9 mouse cellular contexts compared by ENCODE assay signal in the genomic region with DNA sequence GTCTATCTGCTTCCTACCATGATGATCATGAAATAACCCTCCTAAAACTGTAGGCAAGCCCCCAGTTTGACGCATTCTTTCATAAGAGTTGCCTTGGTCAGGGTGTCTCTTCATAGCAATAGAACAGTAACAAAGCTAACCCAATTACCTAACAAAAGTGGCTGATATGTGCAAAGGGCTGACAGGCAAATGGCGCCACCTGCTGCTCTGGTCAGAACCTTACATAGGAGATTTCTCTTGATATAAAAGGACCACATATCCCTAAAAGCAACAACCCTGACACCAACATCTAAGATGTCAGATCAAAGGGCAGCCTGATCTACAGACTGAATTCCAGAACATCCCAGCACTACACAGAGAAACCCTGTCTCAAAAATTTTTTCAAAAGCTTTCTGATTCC. TPM values are rescaled to one million over a fixed set of nuclear protein-coding genes. Genes with fewer than 3 reads are reported as not detected.
DNase-seq lines count a peak whose midpoint lies in the region; ATAC-seq and TF ChIP-seq lines count a peak whose summit lies in the region.
"Had no signal": no experiment of that assay in that cellular context is flagged by ENCODE, and none has a peak within 500 bp of the region (broad histone marks: within the 10 kb centered on the region; RNA-seq: fewer than 3 reads in every experiment).

No protein-coding gene starts in this region.

- no peak for TF ChIP-seq EP300 in stomach, postnatal 0 days (optimal IDR thresholded peaks at IDR 0.05)

- no peaks in the 10 kb centered on the region for H3K9me3 ChIP-seq in kidney, embryonic 16.5 days (ENCODE audit: low read length)
- H3K9me3 ChIP-seq in stomach, postnatal 0 days (ENCODE audit: control insufficient read depth, low read length): no peaks in the 10 kb centered on the region
- H3K9me3 ChIP-seq: limb, embryonic 13.5 days had no signal

- intact Hi-C loops in left cerebral cortex, postnatal 4 days (cut with DNase I): no loop called here

- no peak overlapping the region for H3K4me3 ChIP-seq in kidney, embryonic 16.5 days (ENCODE audit: low read length)
- H3K4me3 ChIP-seq in C2C12 (ENCODE audit: insufficient read depth, poor library complexity, severe bottlenecking): no peak overlapping the region
- no peak overlapping the region for H3K4me3 ChIP-seq in stomach, postnatal 0 days (ENCODE audit: low read depth, low read length)
- H3K4me3 ChIP-seq: limb, embryonic 13.5 days had no signal

- no peaks in the 10 kb centered on the region for H3K79me2 ChIP-seq in C2C12 (ENCODE audit: control insufficient read depth, insufficient read depth)

- H3K79me3 ChIP-seq in C2C12 (ENCODE audit: low read depth): no peaks in the 10 kb centered on the region

- H3K4me1 ChIP-seq in kidney, embryonic 16.5 days (ENCODE audit: insufficient read depth, low read length): no peaks in the 10 kb centered on the region
- H3K4me1 ChIP-seq in stomach, postnatal 0 days (replicated peaks; ENCODE audit: control insufficient read depth, insufficient read depth): no peaks in the 10 kb centered on the region
- H3K4me1 ChIP-seq: limb, embryonic 13.5 days had no signal

- no peaks in the 10 kb centered on the region for H3K36me3 ChIP-seq in kidney, embryonic 16.5 days (ENCODE audit: insufficient read depth, low read length)
- no peaks in the 10 kb centered on the region for H3K36me3 ChIP-seq in C2C12 (ENCODE audit: control insufficient read depth, insufficient read depth)
- H3K36me3 ChIP-seq in stomach, postnatal 0 days (ENCODE audit: control insufficient read depth, insufficient read depth, low read length): no peaks in the 10 kb centered on the region
- H3K36me3 ChIP-seq: limb, embryonic 13.5 days had no signal

- TF ChIP-seq CTCF in C2C12 (IDR thresholded peaks at IDR 0.05; ENCODE audit: control insufficient read depth, insufficient read depth, insufficient read length): peak; percentile 39
- TF ChIP-seq CTCF in stomach, postnatal 0 days (IDR thresholded peaks at IDR 0.05; ENCODE audit: low read depth): peak; percentile 73

- 41% methylated on average over 2 of the region's 2 CpGs for WGBS in kidney, embryonic 16.5 days
- WGBS in stomach, postnatal 0 days: 41% methylated on average over 2 of the region's 2 CpGs

- H3K4me2 ChIP-seq in kidney, embryonic 16.5 days (replicated peaks; ENCODE audit: low read depth, low read length): no peak overlapping the region
- H3K4me2 ChIP-seq in stomach, postnatal 0 days (replicated peaks; ENCODE audit: low read depth): no peak overlapping the region
- H3K4me2 ChIP-seq: limb, embryonic 13.5 days had no signal

- DNase-seq in kidney, adult 18-20 months: peak; percentile 5
- peak; percentile 68 for DNase-seq in NIH3T3 (ENCODE audit: low read depth)
- DNase-seq in left cerebral cortex, postnatal 4 days: peak; percentile 40
- DNase-seq in stomach, postnatal 0 days (ENCODE audit: low spot score): peak; percentile 42

- H3ac ChIP-seq in C2C12 (ENCODE audit: control insufficient read depth, insufficient read length, low read depth): no peak overlapping the region

- H3K9ac ChIP-seq in kidney, embryonic 16.5 days (replicated peaks; ENCODE audit: low read length): no peak overlapping the region
- H3K9ac ChIP-seq in stomach, postnatal 0 days (ENCODE audit: low read length): no peak overlapping the region
- H3K9ac ChIP-seq: limb, embryonic 13.5 days had no signal

- ATAC-seq in kidney, embryonic 16.5 days (ENCODE audit: low FRiP score, low TSS enrichment): no peak
- ATAC-seq in common myeloid progenitor, adult 5-6 weeks (replicated peaks; ENCODE audit: low read depth, poor library complexity, severe bottlenecking): peak; percentile 52; the same call in 1 of the 2 replicates
- ATAC-seq in stomach, postnatal 0 days (ENCODE audit: low FRiP score, low TSS enrichment): no peak
- no peak for ATAC-seq in monocyte, adult 5-6 weeks (replicated peaks; ENCODE audit: insufficient number of reproducible peaks, low FRiP score, low TSS enrichment, poor library complexity, severe bottlenecking)

- H3K27me3 ChIP-seq in kidney, embryonic 16.5 days (ENCODE audit: insufficient read depth, low read length): no peaks in the 10 kb centered on the region
- no peaks in the 10 kb centered on the region for H3K27me3 ChIP-seq in C2C12 (ENCODE audit: control insufficient read depth, insufficient read depth, insufficient read length)
- H3K27me3 ChIP-seq in stomach, postnatal 0 days (ENCODE audit: control insufficient read depth, insufficient read depth, low read length): no peaks in the 10 kb centered on the region
- H3K27me3 ChIP-seq: limb, embryonic 13.5 days had no signal

- H3K27ac ChIP-seq in kidney, embryonic 16.5 days (ENCODE audit: low read length): no peak overlapping the region
- no peak overlapping the region for H3K27ac ChIP-seq in stomach, postnatal 0 days (replicated peaks)
- H3K27ac ChIP-seq: limb, embryonic 13.5 days had no signal

TF ChIP-seq in C2C12, 6 proteins besides CTCF, POLR2A, EP300 and RAD21:
- no peak for TF ChIP-seq USF1 (IDR thresholded peaks at IDR 0.05; ENCODE audit: low read depth)
- TF ChIP-seq FOSL1 (IDR thresholded peaks at IDR 0.05; ENCODE audit: insufficient read depth, low read length, poor library complexity, severe bottlenecking): no peak
- TF ChIP-seq MAX (IDR thresholded peaks at IDR 0.05): no peak
- no peak for TF ChIP-seq MYOD1 (IDR thresholded peaks at IDR 0.05; ENCODE audit: control insufficient read depth, insufficient read length, low read depth)
- no peak for TF ChIP-seq MYOG (IDR thresholded peaks at IDR 0.05; ENCODE audit: control insufficient read depth, extremely low read depth, insufficient read length)
- no peak for TF ChIP-seq CEBPB (IDR thresholded peaks at IDR 0.05; ENCODE audit: low read depth)

RNA-seq across cellular contexts. Expression of a gene that starts 11.3 kb away (rescaled TPM):
- 0.15 and 0.27 TPM in 2 replicates for polyA plus RNA-seq in kidney, embryonic 16.5 days (2015; fragmentation: Nextera tagmentation; extraction: Ambion mirVana)
- 0.11 TPM for polyA plus RNA-seq in C2C12 (2012; fragmentation: generic; extraction: Trizol)
- total RNA-seq in common myeloid progenitor, adult 5-6 weeks (2017): not detected in 2 replicates
- under 1 TPM in 1 of 2 experiments, not detected in 1; 0.40 TPM for total RNA-seq in left cerebral cortex, postnatal 4 days (2021)
- 0.15 and 0.21 TPM in 2 replicates for polyA plus RNA-seq in stomach, postnatal 0 days (2015; fragmentation: Nextera tagmentation; extraction: Ambion mirVana)
- not detected in 3 replicates for total RNA-seq in monocyte, adult 5-6 weeks (2017)

RNA-seq across cellular contexts. Expression of a gene that starts 51.0 kb away (rescaled TPM):
- not detected in 2 replicates for polyA plus RNA-seq in kidney, embryonic 16.5 days (2015; fragmentation: Nextera tagmentation; extraction: Ambion mirVana)
- not detected for polyA plus RNA-seq in C2C12 (2012; fragmentation: generic; extraction: Trizol)
- total RNA-seq in common myeloid progenitor, adult 5-6 weeks (2017): not detected in 2 replicates
- total RNA-seq in left cerebral cortex, postnatal 4 days (2021): not detected
- polyA plus RNA-seq in stomach, postnatal 0 days (2015; fragmentation: Nextera tagmentation; extraction: Ambion mirVana): not detected in 2 replicates
- not detected in 3 replicates for total RNA-seq in monocyte, adult 5-6 weeks (2017)
- polyA plus RNA-seq: limb, embryonic 13.5 days had no signal

Comparison
In these comparisons a context has a peak if more than half of its experiments do, and no peak if none do; other contexts are left out.
1. DNase-seq: peak in every context shown above with its lines; median percentile 68 in NIH3T3; 42 in stomach, postnatal 0 days; 40 in left cerebral cortex, postnatal 4 days; 5 in kidney, adult 18-20 months.